Mouse (Mus musculus) lung, embryonic 14.5 days (tissue): ENCODE measurements at regions not wholly inside any gene's neighbourhood (a gene's known extent, or its start where the extent isn't known, plus 50 kb on each side); places are given as distances from the start of the nearest gene placed in this dataset.

Source experiments
- ATAC-seq: fragments of 200-750 bp; cut with Nextera tagmentation; 2 replicates; pipeline ENCODE4 v1.8.0; 2017; ENCODE audit warnings: mild to moderate bottlenecking, moderate TSS enrichment, moderate library complexity; ENCODE audit not compliant: insufficient read depth
- DNase-seq: peaks from one replicate; pipeline ENCODE4 v3.0.0-alpha.2; 2015
- H3K27ac ChIP-seq: fragments of 300-500 bp; sonication (generic); 2 replicates; pipeline ENCODE4 v1.5.1; 2014; ENCODE audit warnings: low read depth, mild to moderate bottlenecking, moderate library complexity
- H3K27me3 ChIP-seq: fragments of 300-500 bp; sonication (generic); 2 replicates; pipeline ENCODE4 v1.6.1; 2014; ENCODE audit warnings: low read length, control low read depth; ENCODE audit not compliant: insufficient read depth
- H3K36me3 ChIP-seq: fragments of 300-500 bp; sonication (generic); 2 replicates; pipeline ENCODE4 v1.6.1; 2014; ENCODE audit warnings: control low read depth; ENCODE audit not compliant: insufficient read depth
- H3K4me1 ChIP-seq: fragments of 300-500 bp; sonication (generic); 2 replicates; pipeline ENCODE4 v1.6.1; 2014; ENCODE audit warnings: antibody characterized with exemption, control low read depth; ENCODE audit not compliant: insufficient read depth
- H3K4me2 ChIP-seq: fragments of 300-500 bp; sonication (generic); 2 replicates; pipeline ENCODE4 v1.6.1; 2014; ENCODE audit warnings: mild to moderate bottlenecking
- H3K4me3 ChIP-seq: fragments of 300-500 bp; sonication (generic); 2 replicates; pipeline ENCODE4 v1.5.1; 2014; ENCODE audit warnings: low read depth, low read length
- H3K9ac ChIP-seq: fragments of 300-500 bp; sonication (generic); 2 replicates; pipeline ENCODE4 v1.6.1; 2014
- H3K9me3 ChIP-seq: fragments of 300-500 bp; sonication (generic); 2 replicates; pipeline ENCODE4 v1.6.1; 2016; ENCODE audit warnings: low read depth, low read length, control low read depth
- CTCF ChIP-seq: IDR thresholded peaks from 2 replicates; pipeline ENCODE4 v1.5.1; 2016; ENCODE audit warnings: antibody characterized with exemption, low read depth
- WGBS: fragments of 180-500 bp; shearing (Covaris S2); extraction: QIAGEN DNeasy Blood & Tissue Kit; methylation state at CpG from one replicate; pipeline ENCODE4 v1.1.7; 2014; 5-methylcytosine and 5-hydroxymethylcytosine counted together

GRCm38 (mm10) chr11:24245390-24245789, 167.5 kb downstream of the Bcl11a start:
- H3K27me3 ChIP-seq: no peaks in the 10 kb centered on the region
- H3K27ac ChIP-seq: no peak overlapping the region
- no peak overlapping the region for H3K4me2 ChIP-seq
- ATAC-seq: no peak
- no peak overlapping the region for H3K9ac ChIP-seq
- H3K9me3 ChIP-seq: no peaks in the 10 kb centered on the region
- no peaks in the 10 kb centered on the region for H3K36me3 ChIP-seq
- DNase-seq: no peak
- no peak for TF ChIP-seq CTCF
- 0 out of 2 replicates have a peak, but pooled peaks cover 2% of the 10 kb centered on the region for H3K4me1 ChIP-seq
- WGBS: 80% methylated on average over 4 of the region's 4 CpGs
- no peak overlapping the region for H3K4me3 ChIP-seq

- TF ChIP-seq CTCF: no peak
- ATAC-seq (no peak), DNase-seq (no peak)
- H3K9me3 ChIP-seq: no peaks in the 10 kb centered on the region
- 73% methylated on average over 3 of the region's 3 CpGs for WGBS
- H3K36me3 ChIP-seq: no peaks in the 10 kb centered on the region
- no peak overlapping the region for H3K27ac ChIP-seq
- no peak overlapping the region for H3K4me2 ChIP-seq
- H3K27me3 ChIP-seq: no peaks in the 10 kb centered on the region
- H3K9ac ChIP-seq: no peak overlapping the region
- 0 out of 2 replicates have a peak, but pooled peaks cover 2% of the 10 kb centered on the region for H3K4me1 ChIP-seq
- H3K4me3 ChIP-seq: no peak overlapping the region
These were observed 168.5 kb downstream of the Bcl11a start for GRCm38 (mm10) chr11:24246314-24246713.

GRCm38 (mm10) chr11:24247285-24247684, 169.4 kb downstream of the Bcl11a start:
- WGBS: 88% methylated on average over 4 of the region's 4 CpGs
- H3K9ac ChIP-seq: no peak overlapping the region
- no peak overlapping the region for H3K4me3 ChIP-seq
- DNase-seq (no peak), ATAC-seq (no peak)
- H3K4me1 ChIP-seq: 0 out of 2 replicates have a peak, but pooled peaks cover 2% of the 10 kb centered on the region
- no peak overlapping the region for H3K27ac ChIP-seq
- H3K9me3 ChIP-seq: no peaks in the 10 kb centered on the region
- TF ChIP-seq CTCF: 0 out of 2 replicates have a peak, but pooled peaks have one; percentile 7
- H3K27me3 ChIP-seq: no peaks in the 10 kb centered on the region
- H3K4me2 ChIP-seq: no peak overlapping the region
- no peaks in the 10 kb centered on the region for H3K36me3 ChIP-seq

- Histone ChIP-seq H3K4me3 (no peak overlapping the region), H3K27me3 (no peaks in the 10 kb centered on the region), H3K4me2 (no peak overlapping the region), H3K27ac (no peak overlapping the region), H3K4me1 (no peaks in the 10 kb centered on the region), H3K36me3 (no peaks in the 10 kb centered on the region), H3K9me3 (no peaks in the 10 kb centered on the region), H3K9ac (no peak overlapping the region)
- no peak for TF ChIP-seq CTCF
- 64% methylated on average over 5 of the region's 5 CpGs for WGBS
- no peak for DNase-seq
- ATAC-seq: no peak
These were observed 173.7 kb downstream of the Bcl11a start for GRCm38 (mm10) chr11:24251516-24251915.

GRCm38 (mm10) chr11:24255201-24256060, 177.6 kb downstream of the Bcl11a start:
- ATAC-seq (no peak), DNase-seq (no peak)
- no peak overlapping the region for H3K9ac ChIP-seq
- WGBS: 81% methylated on average over 22 of the region's 22 CpGs
- H3K36me3 ChIP-seq: no peaks in the 10 kb centered on the region
- H3K4me1 ChIP-seq: no peaks in the 10 kb centered on the region
- no peaks in the 10 kb centered on the region for H3K27me3 ChIP-seq
- H3K4me2 ChIP-seq: no peak overlapping the region
- no peak for TF ChIP-seq CTCF
- H3K9me3 ChIP-seq: no peaks in the 10 kb centered on the region
- no peak overlapping the region for H3K27ac ChIP-seq
- no peak overlapping the region for H3K4me3 ChIP-seq

- H3K9me3 ChIP-seq: no peaks in the 10 kb centered on the region
- TF ChIP-seq CTCF: no peak
- no peak overlapping the region for H3K27ac ChIP-seq
- no peak overlapping the region for H3K9ac ChIP-seq
- H3K27me3 ChIP-seq: no peaks in the 10 kb centered on the region
- no peak overlapping the region for H3K4me3 ChIP-seq
- no peak for ATAC-seq
- DNase-seq: no peak
- H3K36me3 ChIP-seq: no peaks in the 10 kb centered on the region
- H3K4me1 ChIP-seq: no peaks in the 10 kb centered on the region
- no peak overlapping the region for H3K4me2 ChIP-seq
These were observed 179.9 kb downstream of the Bcl11a start for GRCm38 (mm10) chr11:24257741-24258140.

- 79% methylated on average over 6 of the region's 6 CpGs for WGBS
- no peak overlapping the region for H3K4me3 ChIP-seq
- no peak overlapping the region for H3K9ac ChIP-seq
- H3K36me3 ChIP-seq: no peaks in the 10 kb centered on the region
- DNase-seq (no peak), ATAC-seq (no peak)
- H3K9me3 ChIP-seq: no peaks in the 10 kb centered on the region
- no peak overlapping the region for H3K4me2 ChIP-seq
- no peak overlapping the region for H3K27ac ChIP-seq
- no peaks in the 10 kb centered on the region for H3K4me1 ChIP-seq
- H3K27me3 ChIP-seq: no peaks in the 10 kb centered on the region
- no peak for TF ChIP-seq CTCF
These were observed 180.5 kb downstream of the Bcl11a start for GRCm38 (mm10) chr11:24258340-24258739.
